Mouse (Mus musculus) stomach, postnatal 0 days (tissue): ENCODE measurements around the gene Max. TPM values are rescaled to one million over a fixed set of nuclear protein-coding genes. Genes with fewer than 3 reads are reported as not detected.

Experiments used
- ATAC-seq: fragments of 200-750 bp; cut with Nextera tagmentation; 2 replicates; pipeline ENCODE4 v1.8.0; 2017; ENCODE audit not compliant: low FRiP score, low TSS enrichment
- DNase-seq: peaks from one replicate; pipeline ENCODE4 v3.0.0-alpha.2; 2016; ENCODE audit warnings: low spot score
- H3K27ac ChIP-seq: fragments of 300-500 bp; sonication (generic); replicated peaks from 2 replicates; pipeline ENCODE4 v1.5.1; 2014; ENCODE audit warnings: mild to moderate bottlenecking, control low read depth
- H3K27me3 ChIP-seq: fragments of 300-500 bp; sonication (generic); 2 replicates; pipeline ENCODE4 v1.6.1; 2014; ENCODE audit warnings: low read length; ENCODE audit not compliant: control insufficient read depth, insufficient read depth
- H3K36me3 ChIP-seq: fragments of 300-500 bp; sonication (generic); 2 replicates; pipeline ENCODE4 v1.6.1; 2014; ENCODE audit warnings: low read length, mixed read lengths; ENCODE audit not compliant: control insufficient read depth, insufficient read depth
- H3K4me1 ChIP-seq: fragments of 300-500 bp; sonication (generic); replicated peaks from 2 replicates; pipeline ENCODE4 v1.6.1; 2014; ENCODE audit warnings: antibody characterized with exemption; ENCODE audit not compliant: control insufficient read depth, insufficient read depth
- H3K4me2 ChIP-seq: fragments of 300-500 bp; sonication (generic); replicated peaks from 2 replicates; pipeline ENCODE4 v1.6.1; 2014; ENCODE audit warnings: low read depth, mild to moderate bottlenecking, control low read depth, moderate library complexity
- H3K4me3 ChIP-seq: fragments of 300-500 bp; sonication (generic); 2 replicates; pipeline ENCODE4 v1.5.1; 2014; ENCODE audit warnings: low read depth, low read length, control low read depth
- H3K9ac ChIP-seq: fragments of 300-500 bp; sonication (generic); 2 replicates; pipeline ENCODE4 v1.6.1; 2014; ENCODE audit warnings: mild to moderate bottlenecking, low read length, control low read depth, mixed read lengths
- H3K9me3 ChIP-seq: fragments of 300-500 bp; sonication (generic); 2 replicates; pipeline ENCODE4 v1.6.1; 2016; ENCODE audit warnings: low read length; ENCODE audit not compliant: control insufficient read depth
- CTCF ChIP-seq: IDR thresholded peaks from 2 replicates; pipeline ENCODE4 v1.5.1; 2016; ENCODE audit warnings: antibody characterized with exemption, low read depth, mild to moderate bottlenecking, moderate library complexity
- EP300 ChIP-seq: optimal IDR thresholded peaks from 2 replicates; pipeline ENCODE3; 2016; ENCODE audit warnings: antibody characterized with exemption
- WGBS: fragments of 180-500 bp; shearing (Covaris S2); extraction: QIAGEN DNeasy Blood & Tissue Kit; methylation state at CpG from one replicate; pipeline ENCODE4 v1.1.7; 2014; 5-methylcytosine and 5-hydroxymethylcytosine counted together
- polyA plus RNA-seq: library from polyadenylated mRNA; unstranded; fragments of >200 nt; fragmentation: Nextera tagmentation; extraction: Ambion mirVana; gene quantifications from 2 replicates; pipeline ENCODE4 v1.2.1, GENCODE M21; 2015

Gene Max
- polyA plus RNA-seq, result 11.4 TPM in 2 replicates

GRCm38 (mm10) chr12:76961932-76962891 lies at the start of gene Max:
Gene Max, minus strand, starts transcription at chr12:76962201.
- under 1% methylated on average over 67 of the region's 73 CpGs for WGBS
- peak within 1 kb of the TSS; percentile 81 for H3K27ac ChIP-seq
- H3K9me3 ChIP-seq, result no peaks in the 10 kb centered on the region
- peak within 1 kb of the TSS; percentile 81 for H3K4me2 ChIP-seq
- peak; percentile 99 for ATAC-seq
- H3K4me1 ChIP-seq, result no peaks in the 10 kb centered on the region
- no peaks in the 10 kb centered on the region for H3K27me3 ChIP-seq
- peak; percentile 99 for DNase-seq
- peak within 1 kb of the TSS; percentile 90 for H3K9ac ChIP-seq
- H3K4me3 ChIP-seq, result peak within 1 kb of the TSS; percentile 91
- TF ChIP-seq EP300 (no peak), CTCF (peak; percentile 3; the same call in 1 of the 2 replicates)
- H3K36me3 ChIP-seq, result no peaks in the 10 kb centered on the region

DNA sequence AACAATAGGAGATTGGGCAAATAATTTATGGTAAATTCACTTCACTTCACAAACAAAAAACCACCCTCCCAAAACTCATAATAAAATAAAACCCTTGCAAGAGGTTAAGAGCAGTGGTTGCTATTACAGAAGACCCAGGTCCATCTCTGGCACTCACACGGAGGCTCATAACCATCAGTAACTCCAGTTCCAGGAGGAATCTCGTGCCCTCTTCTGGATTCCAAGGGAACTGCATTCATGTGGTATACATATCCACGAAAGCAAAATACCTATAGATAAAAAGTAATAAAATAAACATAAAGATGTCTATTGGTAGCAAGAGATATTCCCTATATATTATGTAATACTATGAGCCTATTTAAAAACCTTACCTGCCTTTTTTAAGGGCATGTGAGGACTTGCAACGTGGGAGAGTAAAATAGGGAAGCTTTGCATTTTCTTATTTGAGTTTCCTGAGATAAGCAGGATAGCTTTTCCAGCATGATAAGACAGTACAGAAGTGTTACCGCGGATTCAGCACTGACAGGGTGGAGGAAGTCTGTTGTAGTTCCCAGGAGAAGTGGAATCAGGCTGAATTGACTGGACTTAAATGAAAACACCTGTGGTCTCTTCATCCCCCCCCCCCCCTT lies 49.2 kb upstream of the Max start:
- no peak overlapping the region for H3K4me2 ChIP-seq
- no peak for DNase-seq
- no peaks in the 10 kb centered on the region for H3K27me3 ChIP-seq
- WGBS, result 54% methylated on average over 6 of the region's 6 CpGs
- H3K9me3 ChIP-seq, result no peaks in the 10 kb centered on the region
- TF ChIP-seq CTCF, result peak; percentile 60
- TF ChIP-seq EP300, result no peak
- H3K36me3 ChIP-seq, result no peaks in the 10 kb centered on the region
- ATAC-seq, result no peak
- no peak overlapping the region for H3K9ac ChIP-seq
- H3K4me3 ChIP-seq, result no peak overlapping the region
- no peak overlapping the region for H3K27ac ChIP-seq
- no peaks in the 10 kb centered on the region for H3K4me1 ChIP-seq

GRCm38 (mm10) chr12:77009202-77010030 lies 47.4 kb upstream of the Max start:
- H3K36me3 ChIP-seq, result no peaks in the 10 kb centered on the region
- no peak overlapping the region for H3K9ac ChIP-seq
- H3K4me1 ChIP-seq, result no peaks in the 10 kb centered on the region
- DNase-seq (no peak), ATAC-seq (no peak)
- H3K9me3 ChIP-seq, result no peaks in the 10 kb centered on the region
- H3K4me3 ChIP-seq, result no peak overlapping the region
- H3K4me2 ChIP-seq, result no peak overlapping the region
- WGBS, result 67% methylated on average over 20 of the region's 20 CpGs
- H3K27me3 ChIP-seq, result no peaks in the 10 kb centered on the region
- no peak overlapping the region for H3K27ac ChIP-seq
- no peak for TF ChIP-seq EP300
- peak; percentile 42 for TF ChIP-seq CTCF

DNA sequence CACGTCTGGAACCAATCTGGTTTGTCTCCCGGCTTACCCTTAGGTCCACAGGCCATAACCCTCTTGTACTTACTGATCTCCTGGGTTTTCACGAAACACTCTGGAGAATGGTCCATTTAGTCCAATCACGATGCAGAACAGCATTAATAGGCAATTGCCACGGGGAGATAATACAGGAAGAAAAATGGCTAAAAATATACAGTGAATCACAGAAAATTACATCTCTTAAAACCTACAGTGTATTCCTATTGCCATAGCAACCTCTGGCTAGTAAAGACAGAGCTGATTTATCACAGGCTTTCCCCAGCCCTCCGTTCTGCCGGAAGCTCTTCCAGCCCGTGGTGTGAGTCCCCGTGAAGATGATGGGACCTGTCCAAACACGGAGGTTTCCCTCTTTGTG lies 42.9 kb upstream of the Max start:
- ATAC-seq, result no peak
- no peaks in the 10 kb centered on the region for H3K27me3 ChIP-seq
- no peak overlapping the region for H3K9ac ChIP-seq
- DNase-seq, result no peak
- WGBS, result 43% methylated on average over 10 of the region's 10 CpGs
- no peaks in the 10 kb centered on the region for H3K9me3 ChIP-seq
- no peak overlapping the region for H3K4me3 ChIP-seq
- H3K4me2 ChIP-seq, result no peak overlapping the region
- H3K36me3 ChIP-seq, result no peaks in the 10 kb centered on the region
- H3K4me1 ChIP-seq, result no peaks in the 10 kb centered on the region
- TF ChIP-seq EP300, result no peak
- no peak for TF ChIP-seq CTCF
- no peak overlapping the region for H3K27ac ChIP-seq

DNA sequence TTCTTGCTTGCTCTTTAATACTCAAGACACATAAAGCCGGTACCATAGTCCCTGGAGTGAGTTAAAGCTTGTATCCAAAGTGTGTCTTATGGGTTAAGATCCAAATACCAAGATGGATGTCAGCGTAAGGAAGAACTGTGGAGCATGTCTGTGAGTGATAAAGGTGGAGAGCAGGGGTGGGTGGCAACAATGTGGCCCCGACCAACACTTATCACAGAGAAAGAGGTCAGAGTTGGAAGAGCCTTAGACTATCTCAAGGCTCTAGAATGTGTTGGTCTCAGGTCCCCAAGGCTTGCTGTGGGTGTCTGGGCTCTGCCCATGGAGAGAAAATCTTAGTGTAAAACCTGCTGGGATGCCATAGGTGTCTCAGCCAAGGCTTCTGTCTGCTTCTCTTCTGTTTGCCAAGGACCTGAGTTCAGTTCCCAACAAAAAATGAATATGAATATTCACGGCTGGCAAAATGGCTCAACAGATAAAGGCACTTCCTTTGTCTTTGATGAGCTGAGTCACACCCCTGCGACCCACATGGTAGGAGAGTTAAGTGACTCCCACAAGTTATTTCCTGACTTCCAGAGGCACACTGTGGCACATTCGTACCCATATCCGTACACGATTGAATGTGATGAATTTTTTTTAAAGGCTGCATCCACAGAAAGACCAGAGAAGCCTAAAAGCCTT lies 40.7 kb upstream of the Max start:
- Histone ChIP-seq H3K4me3 (no peak overlapping the region), H3K9me3 (no peaks in the 10 kb centered on the region), H3K27me3 (no peaks in the 10 kb centered on the region), H3K4me1 (no peaks in the 10 kb centered on the region), H3K9ac (no peak overlapping the region), H3K4me2 (no peak overlapping the region), H3K36me3 (no peaks in the 10 kb centered on the region), H3K27ac (no peak overlapping the region)
- DNase-seq (no peak), ATAC-seq (no peak)
- TF ChIP-seq CTCF (no peak), EP300 (no peak)
- WGBS, result 86% methylated on average over 8 of the region's 8 CpGs
